Mouse (Mus musculus): ENCODE data around the gene Tent2.
A peak's percentile ranks its signal among the peaks of the same experiment; 100 is the strongest.

Gene Tent2

DNA sequence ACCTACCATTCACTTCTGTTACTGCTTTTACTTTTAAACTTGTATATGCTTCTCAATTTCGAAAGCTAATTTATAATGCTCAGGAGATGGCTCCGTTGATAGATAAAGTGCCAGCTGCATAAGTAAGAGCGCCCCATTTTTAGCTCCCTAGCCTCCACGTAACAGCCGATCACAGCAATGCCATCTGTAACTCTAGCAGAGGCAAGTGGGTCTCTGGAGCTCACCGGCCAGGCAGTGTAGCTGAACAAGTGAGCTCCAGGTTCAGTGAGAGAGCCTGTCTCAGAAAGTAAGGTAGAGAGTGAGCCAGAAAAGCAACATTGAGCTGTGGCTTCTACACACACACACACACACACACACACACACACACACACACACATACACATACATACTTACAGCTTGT lies 51.0 kb downstream of the Tent2 start:
- DNase-seq, result no peak

DNA sequence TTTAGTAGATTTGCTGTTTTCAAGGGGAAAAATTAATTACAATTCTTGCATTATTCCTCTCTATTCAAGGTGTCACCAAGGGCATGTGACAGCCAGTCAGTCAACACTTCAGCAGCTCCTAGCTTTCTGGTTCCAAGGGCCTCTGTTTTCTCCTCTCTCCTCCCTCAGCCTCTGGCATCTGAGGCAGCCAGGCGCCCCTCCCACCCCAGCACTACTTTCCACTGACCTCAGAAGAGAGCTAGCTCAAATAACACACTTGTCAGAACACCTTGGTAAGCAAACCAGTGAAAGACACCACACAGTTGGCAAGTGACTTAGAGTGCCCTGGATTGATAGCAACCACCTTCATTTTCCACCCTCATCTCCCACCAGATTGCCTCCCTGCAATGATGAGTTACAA lies 54.1 kb downstream of the Tent2 start:
- peak; percentile 34 for DNase-seq

DNA sequence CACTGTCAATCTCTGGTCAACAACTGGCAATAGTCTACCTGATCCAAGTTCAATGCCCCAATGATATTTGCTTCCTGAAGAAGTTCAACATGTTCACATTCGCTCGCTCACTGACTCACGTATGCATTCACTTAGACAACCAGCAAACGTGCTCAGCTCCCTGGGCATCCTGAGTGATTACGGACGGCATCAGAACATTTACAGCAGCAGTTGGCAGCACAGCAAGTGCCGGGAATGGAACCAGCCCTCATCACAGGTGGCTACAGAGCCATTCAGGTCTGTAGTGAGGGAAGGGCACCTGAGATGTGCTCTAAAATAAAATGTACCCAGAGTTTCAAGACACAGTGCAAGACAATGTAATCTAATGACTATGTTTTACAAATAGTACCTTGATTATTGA lies 55.1 kb downstream of the Tent2 start:
- no peak for DNase-seq

DNA sequence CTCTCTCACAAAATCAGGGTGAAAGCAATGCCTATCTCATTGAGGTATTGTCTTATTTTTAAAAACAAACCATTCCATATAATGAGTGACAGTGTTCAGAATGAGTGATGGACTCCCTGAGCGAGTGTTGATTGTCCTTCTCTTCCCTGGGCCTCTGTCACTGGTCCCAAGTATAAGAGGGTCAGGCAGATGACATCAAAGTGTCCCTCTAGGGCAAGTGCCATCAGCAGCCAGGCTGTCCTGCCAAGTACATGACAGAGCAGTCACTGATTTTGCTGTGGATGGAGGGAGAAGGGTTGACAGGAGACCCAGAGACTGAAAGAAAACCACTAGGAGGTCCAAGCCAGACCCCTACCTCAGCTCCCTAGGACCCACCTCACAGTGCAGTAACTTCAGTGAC lies 55.9 kb downstream of the Tent2 start:
- no peak for DNase-seq

DNA sequence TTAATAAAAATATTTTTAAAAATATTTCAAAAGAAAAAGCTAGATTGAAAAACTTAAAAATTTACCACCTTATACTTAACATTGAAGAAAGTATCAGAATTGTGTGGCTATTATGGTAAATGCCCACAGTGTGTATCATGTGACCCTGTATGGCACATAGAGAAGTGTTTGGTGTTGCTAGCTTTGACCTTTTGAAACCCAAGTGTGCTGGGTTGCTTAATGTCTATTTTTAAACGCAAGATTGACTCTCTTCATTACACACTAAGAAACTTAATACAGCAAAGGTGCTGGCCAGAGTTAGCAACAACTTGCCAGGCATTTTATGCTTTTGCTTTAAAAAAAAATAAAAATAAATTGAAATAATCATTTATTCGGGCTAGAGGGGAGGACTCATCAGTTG lies 56.7 kb downstream of the Tent2 start:
- DNase-seq, result no peak

DNA sequence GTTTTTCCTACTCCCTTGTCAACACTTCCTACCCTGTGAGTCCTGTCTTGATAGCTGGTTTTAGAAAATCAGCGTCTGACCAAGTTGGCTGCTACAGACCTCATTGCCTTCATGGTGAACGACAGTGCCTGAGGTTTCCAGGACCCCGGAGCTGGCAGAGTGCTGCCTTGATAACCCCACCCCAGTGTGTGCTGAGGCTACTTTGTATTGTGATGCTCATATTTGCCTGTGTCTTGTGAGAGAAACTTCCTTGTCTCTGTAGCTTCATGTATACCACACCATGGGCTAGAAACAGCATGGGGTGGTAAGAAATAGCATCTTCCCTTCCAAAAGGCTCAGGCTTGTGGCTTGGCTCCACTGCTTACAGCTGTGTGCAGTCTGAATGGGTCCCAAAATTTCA lies 61.5 kb downstream of the Tent2 start:
- no peak for DNase-seq

DNA sequence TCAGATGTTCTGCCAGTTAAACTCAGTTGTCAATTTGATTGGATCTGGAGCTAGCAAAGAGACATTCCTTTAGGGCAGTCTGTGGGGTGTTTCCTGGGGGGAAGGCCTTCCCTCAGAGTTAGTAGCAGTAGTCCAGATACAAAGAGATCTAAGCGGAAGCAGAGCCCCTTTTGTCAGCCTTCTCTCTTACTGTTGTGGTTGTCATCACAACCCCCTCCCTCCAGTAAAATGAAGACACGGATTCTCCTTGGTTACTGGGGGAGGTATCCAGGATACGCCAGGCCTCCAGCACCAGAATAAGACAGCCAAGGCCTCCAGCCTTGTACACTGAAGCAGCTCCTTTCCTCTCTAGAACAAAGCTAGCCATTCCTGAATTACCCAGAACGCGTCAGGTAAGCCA lies 63.2 kb downstream of the Tent2 start:
- no peak for DNase-seq

DNA sequence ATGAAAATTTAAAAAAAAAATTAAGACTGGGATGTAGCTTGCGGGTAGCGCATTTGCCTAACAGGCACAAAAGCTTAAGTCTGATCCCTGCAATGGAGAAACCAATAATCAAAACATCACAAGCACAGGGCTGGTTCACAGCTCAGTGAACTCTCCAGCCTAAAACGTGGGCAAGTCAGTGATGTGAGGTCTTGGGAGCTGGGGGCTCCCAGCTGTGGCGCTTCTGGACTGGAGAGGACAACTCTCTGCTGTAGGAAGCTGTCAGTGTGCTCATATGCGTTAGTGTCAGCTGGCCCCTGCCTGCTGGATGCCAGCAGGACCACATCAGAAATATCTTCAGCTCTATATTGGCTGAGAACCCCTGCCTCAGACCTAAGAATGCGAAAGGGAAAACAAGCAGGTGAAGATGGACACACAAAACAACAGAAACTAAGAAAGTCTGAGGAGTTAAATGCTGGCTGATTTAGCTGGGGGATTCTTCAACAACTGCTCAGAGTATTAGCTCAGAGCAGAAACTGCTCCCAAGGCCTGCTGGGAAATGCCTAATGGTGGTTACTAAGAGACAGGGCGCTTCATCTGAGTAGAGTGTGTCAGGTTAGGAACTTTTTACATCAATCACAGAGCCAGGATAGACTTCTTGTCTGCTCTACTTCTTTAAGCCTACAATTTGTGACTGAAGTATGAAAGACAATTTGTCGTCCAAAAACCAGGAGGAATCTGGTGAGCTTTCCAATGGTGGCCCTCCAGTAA lies 63.9 kb downstream of the Tent2 start:
- DNase-seq, result no peak

DNA sequence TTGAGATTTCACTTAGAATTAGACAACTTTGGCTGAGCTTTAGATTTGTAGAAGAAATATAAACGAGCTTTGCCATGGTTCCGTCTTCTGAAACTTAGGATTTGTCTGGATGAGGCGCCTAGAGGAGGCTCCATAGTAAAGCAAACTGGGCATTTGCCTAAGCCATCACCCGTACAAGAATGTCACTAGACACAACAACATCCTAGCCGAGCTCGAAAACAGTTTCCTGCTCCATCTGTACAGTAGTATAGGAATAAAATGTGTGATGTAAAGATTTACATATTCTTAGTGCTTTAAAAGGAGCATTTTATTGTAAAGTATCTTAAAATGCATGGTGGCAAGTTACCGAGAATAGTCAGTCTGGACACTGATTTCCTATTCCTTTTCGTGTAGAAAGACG lies 69.9 kb downstream of the Tent2 start:
- DNase-seq, result no peak

DNA sequence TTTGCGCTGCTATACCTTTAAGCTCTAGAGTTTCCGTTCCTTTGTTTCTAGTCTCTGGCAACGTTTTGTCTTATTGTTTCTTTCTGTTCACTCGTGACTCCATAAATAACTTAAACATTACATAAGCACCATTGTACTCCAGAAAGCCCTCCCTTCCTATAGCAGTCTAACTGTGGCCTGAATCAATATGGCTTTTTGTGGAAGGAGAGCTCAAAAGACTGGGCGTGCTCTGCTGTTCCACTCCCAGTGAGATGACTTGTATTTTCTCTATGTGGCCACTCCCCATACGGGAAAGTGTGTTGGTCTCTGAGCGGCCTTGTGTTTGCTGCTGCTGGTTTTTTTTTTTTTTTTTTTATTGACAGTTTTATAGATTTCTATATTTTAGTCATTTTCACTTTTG lies 74.9 kb downstream of the Tent2 start:
- DNase-seq, result no peak

DNA sequence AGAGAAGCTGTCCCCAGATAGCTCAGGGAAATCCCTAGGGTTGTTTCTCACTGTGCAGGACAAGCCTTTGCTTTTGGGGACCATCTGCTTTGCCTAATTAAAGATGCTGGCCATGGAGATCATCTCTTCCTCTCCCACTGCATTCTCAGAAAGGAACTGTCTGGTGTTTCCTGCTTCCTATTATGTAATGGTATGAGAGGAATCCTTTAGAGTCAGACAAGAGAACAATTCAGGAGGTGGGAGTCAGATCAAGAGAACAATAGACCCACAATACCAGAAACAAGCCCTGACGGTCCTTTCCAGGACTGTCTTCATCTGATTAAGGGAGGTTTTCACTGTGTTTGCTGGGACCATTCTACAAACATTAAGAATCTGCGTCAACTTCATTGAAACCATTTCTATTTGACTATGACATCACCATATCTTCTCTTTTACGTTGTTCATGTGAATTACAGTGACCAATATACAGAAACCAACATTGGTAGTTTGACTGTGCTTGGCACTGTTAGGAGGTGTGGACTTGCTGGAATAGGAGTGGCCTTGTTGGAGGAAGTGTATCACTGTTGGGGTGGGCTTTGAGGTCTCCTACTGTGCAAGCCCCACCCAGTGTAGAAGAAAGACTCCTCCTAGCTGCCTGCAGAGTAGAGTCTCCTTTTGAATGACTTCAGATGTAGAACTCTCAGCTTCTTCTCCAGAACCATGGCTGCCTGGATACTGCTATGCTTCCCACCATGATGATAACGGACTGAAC lies 89.7 kb downstream of the Tent2 start:
- no peak for DNase-seq

DNA sequence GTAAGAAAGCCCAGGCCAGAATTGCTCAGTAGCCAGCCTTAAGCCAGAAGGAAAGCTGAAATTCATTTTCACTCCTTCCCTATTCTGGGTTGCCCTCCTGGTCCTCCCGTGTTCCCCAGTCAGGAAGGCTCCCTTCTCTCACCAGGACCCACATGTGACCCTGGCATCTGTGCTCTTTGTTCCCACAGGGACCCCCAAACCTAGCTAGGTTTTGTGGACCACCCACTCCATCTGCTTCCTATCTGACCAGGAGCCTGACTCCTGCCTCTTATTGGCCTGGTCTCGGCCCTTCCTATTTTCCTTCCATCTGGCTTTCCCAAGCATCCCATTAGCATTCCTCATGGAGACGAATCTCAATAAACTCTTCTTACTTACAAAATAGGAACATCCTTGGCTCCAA lies 93.6 kb downstream of the Tent2 start:
- DNase-seq, result no peak

DNA sequence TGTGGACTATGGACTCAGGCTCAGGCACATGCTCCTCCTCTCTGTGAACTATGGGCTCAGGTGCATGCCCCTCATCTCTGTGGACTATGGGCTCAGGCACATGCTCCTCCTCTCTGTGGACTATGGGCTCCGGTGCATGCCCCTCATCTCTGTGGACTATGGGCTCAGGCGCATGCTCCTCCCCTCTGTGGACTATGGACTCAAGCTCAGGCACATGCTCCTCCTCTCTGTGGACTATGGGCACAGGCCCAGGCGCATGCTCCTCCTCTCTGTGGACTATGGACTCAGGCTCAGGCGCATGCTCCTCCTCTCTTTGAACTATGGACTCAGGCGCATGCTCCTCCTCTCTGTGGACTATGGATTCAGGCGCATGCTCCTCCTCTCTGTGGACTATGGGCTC lies 95.5 kb downstream of the Tent2 start:
- no peak for DNase-seq
